Mouse (Mus musculus) brain, embryonic 14.5 days (tissue): ENCODE data around the gene Gm49366. TPM values are rescaled to one million over a fixed set of nuclear protein-coding genes. Genes with fewer than 3 reads are reported as not detected.

Source experiments
- DNase-seq: peaks from one replicate; pipeline ENCODE4 v3.0.0-alpha.2; 2011; ENCODE audit warnings: low read depth
- CTCF ChIP-seq: fragments of 200-500 bp; IDR thresholded peaks from 2 replicates; pipeline ENCODE4 v1.5.1; 2012; ENCODE audit warnings: inconsistent platforms, mild to moderate bottlenecking, moderate library complexity, borderline replicate concordance; ENCODE audit not compliant: insufficient read depth, insufficient read length; ENCODE audit errors: extremely low read depth
- POLR2A ChIP-seq: fragments of 200-500 bp; IDR thresholded peaks from 2 replicates; pipeline ENCODE4 v1.6.1; 2012; ENCODE audit warnings: mild to moderate bottlenecking, inconsistent platforms, borderline replicate concordance; ENCODE audit not compliant: poor library complexity, insufficient read depth, insufficient read length, severe bottlenecking; ENCODE audit errors: extremely low read depth
- polyA plus RNA-seq: library from polyadenylated mRNA; depleted of rRNA; stranded (reverse); fragments of >200 nt; gene quantifications from 2 replicates; pipeline ENCODE4 v1.2.3, GENCODE M21; 2012; rRNA removed

Gene Gm49366
- polyA plus RNA-seq: 0.49 TPM in 1 of 2 replicates, not detected in the other

GRCm38 (mm10) chr12:84038691-84039111 lies at the start of gene Gm49366:
TSS of gene Gm49366 (plus strand) at chr12:84038935.
- peak; percentile 47 for DNase-seq

- no peak for TF ChIP-seq POLR2A
- no peak for TF ChIP-seq CTCF
Measured at GRCm38 (mm10) chr12:83989378-83989777, 49.4 kb upstream of the Gm49366 start.

DNA sequence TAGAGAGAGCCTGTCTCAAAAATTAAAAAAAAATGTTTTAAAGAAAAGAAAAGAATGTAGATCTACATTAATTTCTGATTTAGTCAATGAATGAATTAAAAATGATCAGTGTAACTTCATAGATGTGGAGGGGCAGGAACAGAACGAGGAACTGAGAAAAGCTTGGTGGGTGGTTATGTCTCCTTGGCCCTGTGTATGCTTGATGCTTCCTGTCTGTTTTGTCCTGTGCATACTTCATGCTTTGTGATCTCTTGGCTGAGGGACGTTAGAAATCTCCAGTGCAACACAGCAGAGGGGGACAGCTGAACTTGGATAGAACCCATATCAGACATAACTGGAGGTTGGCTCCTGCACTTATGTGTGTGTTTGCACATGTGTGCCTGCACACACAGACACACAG lies 41.5 kb upstream of the Gm49366 start:
- no peak for TF ChIP-seq POLR2A
- no peak for TF ChIP-seq CTCF
- DNase-seq: no peak

More at GRCm38 (mm10) chr12:83989378-83989777, 49.4 kb upstream of the Gm49366 start:
- no peak for DNase-seq

- peak; percentile 69 for DNase-seq
- TF ChIP-seq CTCF (no peak), POLR2A (no peak)
Measured at GRCm38 (mm10) chr12:83998341-83999107, 40.2 kb upstream of the Gm49366 start.

- DNase-seq: peak; percentile 30
Measured at GRCm38 (mm10) chr12:83999237-83999636, 39.5 kb upstream of the Gm49366 start.

GRCm38 (mm10) chr12:84000418-84000817 lies 38.3 kb upstream of the Gm49366 start:
- DNase-seq: no peak
- TF ChIP-seq POLR2A: no peak
- TF ChIP-seq CTCF: no peak

GRCm38 (mm10) chr12:84003866-84004265 lies 34.9 kb upstream of the Gm49366 start:
- no peak for DNase-seq
- TF ChIP-seq POLR2A (no peak), CTCF (no peak)

DNA sequence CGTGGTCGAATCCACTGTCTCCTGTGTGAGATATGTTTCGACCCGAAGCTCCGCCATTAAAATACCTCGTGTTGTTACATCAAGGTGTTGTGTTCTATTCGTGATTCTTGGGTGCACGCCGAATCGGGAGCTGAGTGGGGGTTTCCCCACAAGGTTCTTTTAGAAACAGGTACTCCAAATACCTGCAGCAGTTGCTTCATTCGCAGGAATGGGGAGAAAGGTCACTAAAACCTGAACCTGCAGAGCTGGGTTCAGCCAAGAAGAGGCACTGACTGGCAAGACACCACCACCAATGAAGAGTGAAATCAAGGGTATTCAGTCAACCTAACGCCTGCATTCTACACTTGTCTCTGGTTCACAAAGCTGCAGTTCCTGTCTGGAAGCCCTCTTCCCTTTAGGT lies 30.5 kb upstream of the Gm49366 start:
- TF ChIP-seq CTCF (no peak), POLR2A (no peak)
- no peak for DNase-seq

DNA sequence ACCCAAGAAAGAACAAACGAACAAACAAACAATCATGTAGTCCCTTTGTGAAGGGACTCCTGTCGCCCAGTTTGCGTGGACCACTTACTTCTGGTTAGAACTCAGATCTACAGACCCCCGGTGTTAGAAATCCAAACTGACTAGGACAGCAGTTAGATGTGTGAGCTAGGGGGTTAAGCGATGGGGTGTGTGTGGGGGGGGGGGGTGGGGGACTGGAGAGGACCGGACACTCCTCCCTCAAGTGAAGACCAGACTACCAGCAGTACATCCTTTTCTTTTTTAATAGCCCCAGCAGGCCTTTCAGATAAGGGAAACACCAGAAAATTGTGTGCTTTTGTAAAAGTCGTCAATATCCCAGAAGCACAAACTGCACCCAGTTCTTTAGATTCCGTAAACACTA lies 30.0 kb upstream of the Gm49366 start:
- DNase-seq: no peak
- TF ChIP-seq CTCF (no peak), POLR2A (no peak)

GRCm38 (mm10) chr12:84009171-84009965 lies 29.4 kb upstream of the Gm49366 start, which contains the start of gene Acot1:
TSS of gene Acot1 (plus strand) at chr12:84009490.
- peak; percentile 95 for DNase-seq

GRCm38 (mm10) chr12:84010201-84010600 lies 28.5 kb upstream of the Gm49366 start:
- peak; percentile 14 for DNase-seq
- TF ChIP-seq POLR2A: no peak
- TF ChIP-seq CTCF: no peak
